In genomic region chr16:90091112-90091720, GRCm38 (mm10) we compare ENCODE assay signal across 23 mouse cellular contexts. TPM values are rescaled to one million over a fixed set of nuclear protein-coding genes. Genes with fewer than 3 reads are reported as not detected.
DNase-seq lines count a peak whose midpoint lies in the region; ATAC-seq and TF ChIP-seq lines count a peak whose summit lies in the region.
"Had no signal": no experiment of that assay in that cellular context is flagged by ENCODE, and none has a peak within 500 bp of the region (broad histone marks: within the 10 kb centered on the region; RNA-seq: fewer than 3 reads in every experiment).

No protein-coding gene starts in this region.

- H3K27me3 ChIP-seq in MEL (ENCODE audit: control insufficient read depth in 1 of 2, insufficient read depth in 2 of 2, low read length in 2 of 2), result no peaks in the 10 kb centered on the region
- no peaks in the 10 kb centered on the region for H3K27me3 ChIP-seq in intestine, embryonic 16.5 days (replicated peaks; ENCODE audit: control insufficient read depth, insufficient read depth, low read length)
- H3K27me3 ChIP-seq: embryonic facial prominence, embryonic 12.5 days; liver, embryonic 13.5 days; megakaryocyte, embryonic 14.5 days had no signal

- peak in 1 of 2 experiments; percentile 32; a peak in 1 of 4 replicates for TF ChIP-seq EP300 in MEL (IDR thresholded peaks at IDR 0.05; ENCODE audit: low read depth in 1 of 2, low read length in 2 of 2)

- 53% methylated on average over 11 of the region's 11 CpGs for WGBS in intestine, embryonic 16.5 days

- no peak overlapping the region for H3K9ac ChIP-seq in MEL (ENCODE audit: control insufficient read depth, low read depth, low read length, poor library complexity, severe bottlenecking)
- no peak overlapping the region for H3K9ac ChIP-seq in intestine, embryonic 16.5 days (ENCODE audit: low read depth, low read length)
- H3K9ac ChIP-seq: embryonic facial prominence, embryonic 12.5 days; forebrain, postnatal 0 days; liver, embryonic 13.5 days had no signal

- no peaks in the 10 kb centered on the region; the same call in 1 of the 2 replicates for H3K79me2 ChIP-seq in MEL (ENCODE audit: control insufficient read depth, insufficient read depth, low read length, poor library complexity)

- peaks cover 5 to 26% of the 10 kb centered on the region in 2 experiments for H3K4me1 ChIP-seq in MEL (ENCODE audit: control insufficient read depth in 1 of 2, insufficient read depth in 2 of 2, low read length in 2 of 2)
- peaks cover 9% of the 10 kb centered on the region for H3K4me1 ChIP-seq in intestine, embryonic 16.5 days (ENCODE audit: control insufficient read depth, insufficient read depth, low read length)

- peak; percentile 81 for ATAC-seq in intestine, embryonic 16.5 days
- ATAC-seq: CD4-positive, CD25-positive, alpha-beta regulatory T cell, adult 4 months; forebrain, postnatal 0 days; hindbrain, postnatal 0 days had no signal

- no peaks in the 10 kb centered on the region for H3K9me3 ChIP-seq in MEL (replicated peaks; ENCODE audit: insufficient read depth, low read length)
- H3K9me3 ChIP-seq in intestine, embryonic 16.5 days (ENCODE audit: control insufficient read depth, low read length), result no peaks in the 10 kb centered on the region
- H3K9me3 ChIP-seq: embryonic facial prominence, embryonic 12.5 days; liver, embryonic 13.5 days; megakaryocyte, embryonic 14.5 days had no signal

- peak; percentile 60 to 61 for DNase-seq in cerebellum, adult 18-20 months
- no peak for DNase-seq in cerebellum, postnatal 4 days (ENCODE audit: low spot score in 2 of 2)
- DNase-seq in MEL (ENCODE audit: low read depth, low spot score), result peak; percentile 51
- DNase-seq in cerebellum, adult 9-11 months, result peak; percentile 52
- DNase-seq in kidney, postnatal 25 days, result no peak
- DNase-seq in kidney, postnatal 10 days, result no peak
- DNase-seq in lung, postnatal 4 days, result no peak
- DNase-seq: forebrain, postnatal 0 days; gastrocnemius, postnatal 25 days; heart, adult 2 months; kidney, adult 18-20 months; liver, embryonic 13.5 days; lung, adult 2 months; lung, postnatal 14 days; midbrain, embryonic 14.5 days; thymus, adult 2 months; thymus, postnatal 4 days had no signal

- no peak overlapping the region for H3K4me3 ChIP-seq in MEL (ENCODE audit: control insufficient read depth in 1 of 2, insufficient read depth in 1 of 2, low read depth in 2 of 2, low read length in 2 of 2)
- H3K4me3 ChIP-seq in intestine, embryonic 16.5 days (ENCODE audit: low read length), result no peak overlapping the region
- H3K4me3 ChIP-seq: embryonic facial prominence, embryonic 12.5 days; heart, adult 2 months; liver, embryonic 13.5 days; megakaryocyte, embryonic 14.5 days had no signal

- no peak for TF ChIP-seq POLR2A in MEL (IDR thresholded peaks at IDR 0.05; ENCODE audit: control insufficient read depth in 1 of 2, insufficient read depth in 1 of 2, low read depth in 1 of 2, low read length in 2 of 2, poor library complexity in 1 of 2)

- no peak for TF ChIP-seq RAD21 in MEL (IDR thresholded peaks at IDR 0.05; ENCODE audit: low read depth, low read length)

- TF ChIP-seq CTCF in MEL (IDR thresholded peaks at IDR 0.05 in 2 of 3, conservative IDR thresholded peaks at IDR 0.05 in 1 of 3; ENCODE audit: control insufficient read depth in 1 of 3, insufficient read depth in 1 of 3, low read depth in 2 of 3, low read length in 3 of 3, poor library complexity in 1 of 3, severe bottlenecking in 1 of 3), result no peak

- H3K27ac ChIP-seq in MEL (ENCODE audit: control insufficient read depth, low read depth, low read length), result peak overlapping the region; percentile 50
- no peak overlapping the region for H3K27ac ChIP-seq in intestine, embryonic 16.5 days (ENCODE audit: low read length)
- H3K27ac ChIP-seq: embryonic facial prominence, embryonic 12.5 days; heart, adult 2 months; hindbrain, postnatal 0 days; kidney, postnatal 0 days; liver, embryonic 13.5 days had no signal

- H3K4me2 ChIP-seq in intestine, embryonic 16.5 days (ENCODE audit: low read depth, low read length), result no peak overlapping the region
- H3K4me2 ChIP-seq: embryonic facial prominence, embryonic 12.5 days; liver, embryonic 13.5 days had no signal

- peaks cover 0 to 18% of the 10 kb centered on the region in 2 experiments; a peak in 2 of 4 replicates for H3K36me3 ChIP-seq in MEL (ENCODE audit: control insufficient read depth in 1 of 2, insufficient read depth in 2 of 2, low read length in 2 of 2)
- no peaks in the 10 kb centered on the region for H3K36me3 ChIP-seq in intestine, embryonic 16.5 days (ENCODE audit: control insufficient read depth, insufficient read depth, low read length)
- H3K36me3 ChIP-seq: embryonic facial prominence, embryonic 12.5 days; liver, embryonic 13.5 days had no signal

TF ChIP-seq in MEL, 35 proteins besides CTCF, POLR2A, EP300 and RAD21:
- TF ChIP-seq MXI1 (IDR thresholded peaks at IDR 0.05; ENCODE audit: low read depth, low read length) (no peak), UBTF (IDR thresholded peaks at IDR 0.05; ENCODE audit: borderline replicate concordance, insufficient read depth, low read depth, low read length) (no peak), E2F4 (IDR thresholded peaks at IDR 0.05; ENCODE audit: borderline replicate concordance, low read depth, low read length) (no peak), GABPA (IDR thresholded peaks at IDR 0.05; ENCODE audit: low read depth, low read length) (no peak), GATA1 (IDR thresholded peaks at IDR 0.05; ENCODE audit: low read depth, low read length) (0 out of 2 replicates have a peak, but pooled peaks have one; percentile 25)

RNA-seq across cellular contexts. Expression of gene Tiam1, which starts 52.4 kb away (rescaled TPM):
- 15.0 and 16.7 TPM in 2 replicates for total RNA-seq in MEL (2012; rRNA removed)
- polyA plus RNA-seq in MEL (2012; ENCODE audit: insufficient read depth in 1 of 2, insufficient read length in 2 of 2, low read depth in 1 of 2, low replicate concordance in 2 of 2, missing spikeins in 1 of 2), result 10 to 100 TPM; 19.9 to 23.9 TPM
- polyA plus RNA-seq in intestine, embryonic 16.5 days (2015; fragmentation: Nextera tagmentation; extraction: Ambion mirVana), result 7.4 and 8.1 TPM in 2 replicates

Comparison
In these comparisons a context has a peak if more than half of its experiments do, and no peak if none do; other contexts are left out.
1. DNase-seq: peak in cerebellum, adult 18-20 months (2 of 2), MEL (single experiment) and cerebellum, adult 9-11 months (single experiment); none in cerebellum, postnatal 4 days (0 of 2), kidney, postnatal 25 days (0 of 2), kidney, postnatal 10 days (single experiment) and lung, postnatal 4 days (0 of 2).